12 mouse cellular contexts compared by ENCODE assay signal in genomic region chr13:69896536-69896935, GRCm38 (mm10).
A peak's percentile ranks its signal among the peaks of the same experiment; 100 is the strongest.
DNase-seq lines count a peak whose midpoint lies in the region; ATAC-seq and TF ChIP-seq lines count a peak whose summit lies in the region.
"Had no signal": no experiment of that assay in that cellular context is flagged by ENCODE, and none has a peak within 500 bp of the region (broad histone marks: within the 10 kb centered on the region; RNA-seq: fewer than 3 reads in every experiment).

No protein-coding gene starts in this region.

- no peak for ATAC-seq in midbrain, embryonic 15.5 days (replicated peaks)
- no peak for ATAC-seq in neural tube, embryonic 11.5 days (ENCODE audit: insufficient read depth, low FRiP score, low TSS enrichment)
- ATAC-seq in cerebellum, adult (ENCODE audit: insufficient number of reproducible peaks, low FRiP score, low TSS enrichment): no peak

- H3K27ac ChIP-seq in heart, embryonic 10.5 days: no peak overlapping the region
- H3K27ac ChIP-seq in midbrain, embryonic 10.5 days (replicated peaks): no peak overlapping the region
- H3K27ac ChIP-seq in midbrain, embryonic 15.5 days: no peak overlapping the region
- H3K27ac ChIP-seq in neural tube, embryonic 11.5 days (ENCODE audit: low read depth, low read length): no peak overlapping the region
- no peak overlapping the region for H3K27ac ChIP-seq in layer of hippocampus, adult 2 months
- H3K27ac ChIP-seq: limb, embryonic 12.5 days; midbrain, embryonic 12.5 days had no signal

- H3K4me2 ChIP-seq in midbrain, embryonic 15.5 days: no peak overlapping the region
- no peak overlapping the region for H3K4me2 ChIP-seq in neural tube, embryonic 11.5 days (ENCODE audit: low read depth)
- H3K4me2 ChIP-seq: limb, embryonic 12.5 days; midbrain, embryonic 12.5 days had no signal

- H3K36me3 ChIP-seq in heart, embryonic 10.5 days: no peaks in the 10 kb centered on the region
- H3K36me3 ChIP-seq in midbrain, embryonic 10.5 days: no peaks in the 10 kb centered on the region
- H3K36me3 ChIP-seq in midbrain, embryonic 15.5 days (replicated peaks): no peaks in the 10 kb centered on the region
- H3K36me3 ChIP-seq in neural tube, embryonic 11.5 days (ENCODE audit: control insufficient read depth, insufficient read depth, low read length): no peaks in the 10 kb centered on the region
- H3K36me3 ChIP-seq: limb, embryonic 12.5 days; midbrain, embryonic 12.5 days had no signal

- H3K9ac ChIP-seq in midbrain, embryonic 15.5 days: no peak overlapping the region
- H3K9ac ChIP-seq in neural tube, embryonic 11.5 days (ENCODE audit: low read length): no peak overlapping the region
- H3K9ac ChIP-seq: limb, embryonic 12.5 days; midbrain, embryonic 12.5 days had no signal

- 16% methylated on average over 5 of the region's 5 CpGs for whole genome bisulfite sequencing in heart, embryonic 10.5 days
- 30% methylated on average over 5 of the region's 5 CpGs for WGBS in midbrain, embryonic 10.5 days
- 23% methylated on average over 5 of the region's 5 CpGs for WGBS in midbrain, embryonic 15.5 days
- 28% methylated on average over 5 of the region's 5 CpGs for WGBS in neural tube, embryonic 11.5 days

- intact Hi-C loops in heart, postnatal 10 days (cut with DNase I): no loop called here

- H3K9me3 ChIP-seq in heart, embryonic 10.5 days: no peaks in the 10 kb centered on the region
- no peaks in the 10 kb centered on the region for H3K9me3 ChIP-seq in midbrain, embryonic 10.5 days (replicated peaks)
- H3K9me3 ChIP-seq in midbrain, embryonic 15.5 days: no peaks in the 10 kb centered on the region
- no peaks in the 10 kb centered on the region for H3K9me3 ChIP-seq in neural tube, embryonic 11.5 days (ENCODE audit: control insufficient read depth, low read length)
- H3K9me3 ChIP-seq: limb, embryonic 12.5 days; midbrain, embryonic 12.5 days had no signal

- H3K4me3 ChIP-seq in heart, embryonic 10.5 days: no peak overlapping the region
- no peak overlapping the region for H3K4me3 ChIP-seq in midbrain, embryonic 10.5 days
- no peak overlapping the region for H3K4me3 ChIP-seq in midbrain, embryonic 15.5 days
- H3K4me3 ChIP-seq in neural tube, embryonic 11.5 days (ENCODE audit: low read depth, low read length): no peak overlapping the region
- no peak overlapping the region for H3K4me3 ChIP-seq in layer of hippocampus, adult 2 months
- H3K4me3 ChIP-seq: limb, embryonic 12.5 days; midbrain, embryonic 12.5 days had no signal

- H3K27me3 ChIP-seq in heart, embryonic 10.5 days (ENCODE audit: insufficient read depth, poor library complexity, severe bottlenecking): no peaks in the 10 kb centered on the region
- no peaks in the 10 kb centered on the region for H3K27me3 ChIP-seq in midbrain, embryonic 10.5 days (ENCODE audit: low read depth, poor library complexity, severe bottlenecking)
- no peaks in the 10 kb centered on the region for H3K27me3 ChIP-seq in midbrain, embryonic 15.5 days (replicated peaks)
- H3K27me3 ChIP-seq in neural tube, embryonic 11.5 days (ENCODE audit: control insufficient read depth, insufficient read depth, low read length): no peaks in the 10 kb centered on the region
- H3K27me3 ChIP-seq: limb, embryonic 12.5 days; midbrain, embryonic 12.5 days had no signal

- H3K4me1 ChIP-seq in heart, embryonic 10.5 days: no peaks in the 10 kb centered on the region
- no peaks in the 10 kb centered on the region for H3K4me1 ChIP-seq in midbrain, embryonic 10.5 days
- 0 out of 2 replicates have a peak, but pooled peaks cover 4% of the 10 kb centered on the region for H3K4me1 ChIP-seq in midbrain, embryonic 15.5 days
- no peaks in the 10 kb centered on the region for H3K4me1 ChIP-seq in neural tube, embryonic 11.5 days (ENCODE audit: control insufficient read depth, insufficient read depth, low read length)
- H3K4me1 ChIP-seq: limb, embryonic 12.5 days; midbrain, embryonic 12.5 days had no signal

- TF ChIP-seq CTCF in layer of hippocampus, adult 2 months (conservative IDR thresholded peaks at IDR 0.05): no peak

- peak; percentile 8 to 46 for DNase-seq in heart, postnatal 10 days
- DNase-seq in heart, embryonic 10.5 days (ENCODE audit: low spot score): no peak
- DNase-seq in midbrain, embryonic 10.5 days (ENCODE audit: low spot score): peak; percentile 17
- DNase-seq in embryo, embryonic 10 days (ENCODE audit: low spot score): peak; percentile 80
- peak; percentile 49 for DNase-seq in neural tube, embryonic 11.5 days (ENCODE audit: low spot score)
- DNase-seq in layer of hippocampus, adult 2 months (ENCODE audit: low spot score in 2 of 2): no peak
- DNase-seq: right cerebral cortex, postnatal 14 days; thymus, postnatal 25 days had no signal

Comparison
In these comparisons a context has a peak if more than half of its experiments do, and no peak if none do; other contexts are left out.
1. DNase-seq: peak in heart, postnatal 10 days (2 of 2), midbrain, embryonic 10.5 days (single experiment), embryo, embryonic 10 days (single experiment) and neural tube, embryonic 11.5 days (single experiment); none in heart, embryonic 10.5 days (single experiment) and layer of hippocampus, adult 2 months (0 of 2).